Mouse (Mus musculus): Measurements from ENCODE around the gene Vcl.

The Vcl gene

DNA sequence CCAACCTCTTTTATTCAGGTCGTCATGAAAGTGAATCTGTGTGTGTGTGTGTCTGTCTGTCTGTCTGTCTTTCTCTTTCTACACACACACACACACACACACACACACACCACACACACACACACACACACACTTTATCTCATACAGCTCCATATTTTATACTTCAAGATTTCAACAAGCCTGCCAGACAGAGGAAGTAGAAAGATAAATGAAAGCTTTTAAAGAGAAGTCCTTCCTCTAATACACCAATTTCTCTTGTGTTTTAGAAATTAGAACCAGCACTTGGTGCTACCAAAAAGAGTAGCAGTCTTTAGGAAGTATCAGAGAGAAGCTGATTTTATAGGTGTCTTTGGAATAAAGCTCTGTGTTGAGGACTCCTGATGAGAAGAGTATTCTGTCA is 9.7 kb downstream of the Vcl start:
- ATAC-seq (ENCODE audit: low TSS enrichment): no peak

DNA sequence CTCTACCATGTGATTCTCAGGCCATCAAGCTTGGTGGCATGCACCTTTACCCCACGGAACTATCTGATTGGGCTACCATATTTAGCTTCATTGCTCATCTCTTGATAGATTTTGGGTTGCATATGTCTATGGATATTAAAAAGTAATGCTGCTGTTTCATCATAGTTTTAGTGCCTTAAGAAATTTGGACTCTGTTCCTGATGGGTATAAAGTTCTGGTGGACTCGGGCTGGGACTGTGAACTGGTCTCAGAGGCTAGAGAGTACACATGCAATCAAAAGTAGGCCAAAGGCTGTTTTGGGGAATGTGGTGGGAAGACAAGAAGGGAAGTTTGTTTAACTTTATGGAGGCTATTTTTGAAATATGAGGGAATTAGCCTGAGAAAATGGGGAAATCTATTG is 16.1 kb downstream of the Vcl start:
- ATAC-seq (ENCODE audit: low TSS enrichment): no peak

DNA sequence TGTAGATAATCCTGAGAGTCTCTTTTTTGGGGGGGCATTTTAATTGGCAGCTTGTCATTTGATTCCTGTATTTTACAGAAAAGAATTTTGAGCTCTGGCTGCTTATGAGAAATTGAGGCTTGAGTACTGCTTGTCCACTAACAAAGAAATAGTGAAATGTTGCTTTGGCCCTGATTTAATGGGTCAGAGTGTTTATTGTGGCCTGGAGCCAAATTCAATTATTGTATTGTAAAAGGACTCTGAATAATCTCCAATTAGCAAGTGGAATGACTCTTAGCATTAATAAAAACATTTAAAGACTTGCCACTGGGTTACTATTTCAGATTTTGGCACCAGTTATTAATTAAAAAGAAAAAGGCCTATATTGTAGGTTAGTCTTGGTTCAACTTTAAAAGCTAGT is 26.8 kb downstream of the Vcl start:
- no peak for ATAC-seq (ENCODE audit: low TSS enrichment)

DNA sequence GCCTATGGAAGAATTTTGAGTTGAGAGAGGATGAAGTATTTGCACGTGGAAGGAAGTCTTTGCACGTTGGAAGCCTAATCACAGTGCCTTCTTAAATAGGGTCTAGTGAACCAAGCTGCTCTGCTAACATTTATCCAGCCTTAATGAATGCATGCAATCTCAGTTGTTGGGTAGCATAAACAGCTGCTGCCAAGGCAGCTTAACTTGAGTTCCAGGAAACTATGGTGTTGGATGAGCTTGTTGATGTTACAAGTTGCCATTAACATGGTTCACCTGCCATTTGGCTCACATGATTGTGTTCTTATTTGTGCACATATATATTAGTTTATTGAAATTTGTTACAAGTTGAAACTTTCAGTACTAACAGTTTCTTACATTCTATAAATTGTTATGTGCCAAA is 29.8 kb downstream of the Vcl start:
- ATAC-seq (ENCODE audit: low TSS enrichment): no peak

GRCm38 (mm10) chr14:20962466-20962865 is 33.3 kb downstream of the Vcl start:
- no peak for ATAC-seq (ENCODE audit: low TSS enrichment)

- ATAC-seq (ENCODE audit: low TSS enrichment): no peak
Observed at GRCm38 (mm10) chr14:20962906-20963305, 33.7 kb downstream of the Vcl start.

DNA sequence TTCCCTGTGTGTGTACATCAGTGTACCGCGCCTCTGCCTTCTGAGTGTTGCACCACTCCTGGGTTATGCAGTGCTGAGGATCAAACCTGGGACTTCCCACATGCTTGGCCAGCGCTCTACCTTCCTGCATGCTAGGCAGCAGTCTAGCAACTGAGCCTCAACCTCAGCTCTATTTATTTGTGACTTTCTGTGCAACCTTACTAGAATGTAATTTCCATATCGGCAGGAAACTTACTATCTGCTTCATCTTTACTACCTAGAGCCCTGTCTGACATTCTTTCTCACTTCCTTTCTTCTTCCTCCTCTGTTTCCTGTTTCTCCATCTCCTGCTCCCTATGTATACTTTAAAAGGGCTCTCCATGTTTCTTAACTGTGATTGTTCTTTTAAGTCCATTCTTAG is 34.7 kb downstream of the Vcl start:
- no peak for ATAC-seq (ENCODE audit: low TSS enrichment)

GRCm38 (mm10) chr14:20964285-20964684 is 35.1 kb downstream of the Vcl start:
- ATAC-seq (ENCODE audit: low TSS enrichment): no peak

- peak; percentile 87 for ATAC-seq (ENCODE audit: low TSS enrichment)
Observed at GRCm38 (mm10) chr14:20966959-20967670, 37.9 kb downstream of the Vcl start.

GRCm38 (mm10) chr14:20969066-20969465 is 39.9 kb downstream of the Vcl start:
- no peak for ATAC-seq (ENCODE audit: low TSS enrichment)

- peak; percentile 45 for ATAC-seq (ENCODE audit: low TSS enrichment)
Observed at GRCm38 (mm10) chr14:20970389-20970788, 41.2 kb downstream of the Vcl start.

- peak; percentile 67 for ATAC-seq (ENCODE audit: low TSS enrichment)
Observed at GRCm38 (mm10) chr14:20970927-20971326, 41.7 kb downstream of the Vcl start.

DNA sequence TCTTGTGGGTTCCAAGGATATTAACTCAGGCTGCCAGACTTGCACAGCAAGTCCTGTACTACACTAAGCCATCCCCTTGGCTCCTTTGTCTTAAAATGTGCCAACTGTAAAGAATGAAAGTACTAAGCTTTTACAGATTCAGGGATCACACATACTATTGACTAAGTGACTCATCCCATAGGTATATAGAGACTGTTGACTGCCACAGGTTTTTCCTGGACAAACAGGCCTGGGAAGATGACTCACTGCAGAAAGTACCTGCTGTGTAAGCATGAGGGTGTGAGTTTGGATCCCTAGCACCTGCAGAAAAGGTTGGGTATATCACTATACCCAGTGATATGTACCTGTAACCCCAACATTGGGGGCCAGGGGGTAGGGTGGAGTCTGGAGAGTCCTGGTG is 44.6 kb downstream of the Vcl start:
- ATAC-seq (ENCODE audit: low TSS enrichment): no peak

DNA sequence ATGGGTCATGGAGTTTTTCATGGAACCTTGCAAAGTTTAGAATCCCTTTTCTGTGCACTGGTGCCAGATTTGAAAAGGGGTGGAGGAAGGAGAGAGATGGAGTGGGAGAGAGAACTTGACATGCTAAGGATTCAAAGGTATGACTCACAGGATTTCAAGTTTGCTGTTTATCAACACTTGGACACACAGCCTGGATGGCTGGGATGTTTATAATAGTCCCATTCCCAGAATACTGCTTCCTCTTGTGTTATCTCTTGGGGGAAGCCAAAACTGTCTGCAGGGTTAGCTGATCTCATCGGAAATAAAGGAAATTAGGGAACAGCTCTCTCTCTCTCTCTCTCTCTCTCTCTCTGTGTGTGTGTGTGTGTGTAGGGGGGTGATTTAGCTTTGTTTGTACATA is 47.5 kb downstream of the Vcl start:
- ATAC-seq (ENCODE audit: low TSS enrichment): peak; percentile 47; the same call in 1 of the 2 replicates

- no peak for ATAC-seq (ENCODE audit: low TSS enrichment)
Observed at GRCm38 (mm10) chr14:20977726-20978125, 48.5 kb downstream of the Vcl start.

DNA sequence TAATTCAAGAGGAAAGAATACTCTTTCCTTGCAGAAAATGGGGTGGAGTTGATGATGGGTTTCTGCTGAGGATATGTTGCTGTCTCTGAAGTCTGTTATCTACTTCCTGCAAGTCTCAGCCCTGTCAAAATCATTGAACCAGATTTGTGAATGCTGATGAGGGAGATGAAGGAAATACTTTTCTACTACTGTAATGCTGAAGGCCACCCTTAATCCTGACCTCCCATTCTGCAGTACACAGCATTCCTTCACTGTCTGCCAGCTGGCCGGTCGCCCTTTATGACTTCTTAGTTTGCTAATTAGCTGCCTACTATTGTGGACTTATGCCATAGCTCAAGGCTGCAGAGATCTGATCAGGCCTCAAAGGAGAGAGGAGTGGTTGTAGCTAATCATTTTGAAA is 54.6 kb downstream of the Vcl start:
- no peak for ATAC-seq (ENCODE audit: low TSS enrichment)

DNA sequence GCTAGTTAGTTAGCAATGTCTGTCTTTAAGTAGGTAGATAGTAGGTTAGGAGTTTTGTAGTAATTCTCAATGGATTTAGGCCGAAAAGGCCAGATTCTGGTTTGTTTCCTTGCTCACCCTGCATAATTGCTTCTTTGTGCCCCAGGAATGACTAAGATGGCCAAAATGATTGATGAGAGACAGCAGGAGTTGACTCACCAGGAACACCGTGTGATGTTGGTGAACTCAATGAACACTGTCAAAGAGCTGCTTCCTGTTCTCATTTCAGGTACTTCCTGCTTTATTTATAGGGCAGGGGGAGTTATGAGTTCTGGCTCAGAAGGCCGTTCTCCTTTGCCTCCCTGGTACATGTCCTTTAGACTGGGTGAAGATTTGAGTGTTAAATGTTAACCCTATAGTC is 56.3 kb downstream of the Vcl start:
- ATAC-seq (ENCODE audit: low TSS enrichment): no peak

DNA sequence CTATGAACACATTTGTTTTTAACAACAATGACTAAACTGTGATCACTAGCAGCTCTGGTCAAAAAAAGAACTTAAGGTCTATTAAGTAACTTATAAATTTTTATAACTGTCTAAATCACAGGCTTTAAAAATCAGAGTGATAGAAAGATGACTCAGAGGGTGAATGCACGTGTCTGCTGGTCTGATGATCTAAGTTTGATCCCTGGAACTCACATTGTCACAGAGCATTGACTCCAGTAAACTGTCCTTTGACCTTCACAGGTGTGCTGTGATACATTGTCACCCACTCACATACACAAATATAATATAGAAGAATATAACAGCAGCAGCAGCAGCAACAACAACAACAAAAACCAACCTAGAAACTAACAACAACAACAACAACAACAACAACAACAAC is 62.3 kb downstream of the Vcl start:
- no peak for ATAC-seq (ENCODE audit: low TSS enrichment)

GRCm38 (mm10) chr14:20993067-20993691 is 64.0 kb downstream of the Vcl start:
- ATAC-seq (ENCODE audit: low TSS enrichment): peak; percentile 87

GRCm38 (mm10) chr14:20994475-20994874 is 65.3 kb downstream of the Vcl start:
- no peak for ATAC-seq (ENCODE audit: low TSS enrichment)

- ATAC-seq (ENCODE audit: low TSS enrichment): no peak
Observed at GRCm38 (mm10) chr14:20995497-20995896, 66.3 kb downstream of the Vcl start.

GRCm38 (mm10) chr14:20996361-20996760 is 67.2 kb downstream of the Vcl start:
- ATAC-seq (ENCODE audit: low TSS enrichment): no peak

- no peak for ATAC-seq (ENCODE audit: low TSS enrichment)
Observed at GRCm38 (mm10) chr14:20997548-20997947, 68.3 kb downstream of the Vcl start.

- ATAC-seq (ENCODE audit: low TSS enrichment): no peak
Observed at GRCm38 (mm10) chr14:20999617-21000016, 70.4 kb downstream of the Vcl start.
